Mouse (Mus musculus) MEL (cell line): ENCODE data around the gene Lpcat1.

Experiments
- CHD2 ChIP-seq: IDR thresholded peaks from 2 replicates; pipeline ENCODE4 v1.6.1; 2011; ENCODE audit warnings: low read length, improper control_type of control experiment
- JUND ChIP-seq: IDR thresholded peaks from 2 replicates; pipeline ENCODE4 v1.6.1; 2011; ENCODE audit warnings: low read depth, mild to moderate bottlenecking, improper control_type of control experiment, low read length
- MAFK ChIP-seq: IDR thresholded peaks from 2 replicates; pipeline ENCODE4 v1.6.1; 2011; ENCODE audit warnings: low read depth, mild to moderate bottlenecking, low read length, improper control_type of control experiment, borderline replicate concordance
- MYB ChIP-seq: IDR thresholded peaks from 2 replicates; pipeline ENCODE4 v1.6.1; 2011; ENCODE audit warnings: mild to moderate bottlenecking, low read depth, low read length, improper control_type of control experiment
- NELFE ChIP-seq: IDR thresholded peaks from 2 replicates; pipeline ENCODE4 v1.6.1; 2011; ENCODE audit warnings: low read depth, low read length, improper control_type of control experiment
- POLR2A ChIP-seq, 2 experiments: IDR thresholded peaks; 2 replicates each; pipeline ENCODE4 v1.6.1; 2011 to 2012; ENCODE audit warnings: low read length in 2 of 2, mild to moderate bottlenecking in 2 of 2, control low read depth in 1 of 2, improper control_type of control experiment in 1 of 2, low read depth in 1 of 2, moderate library complexity in 1 of 2; ENCODE audit not compliant: control insufficient read depth in 1 of 2, insufficient read depth in 1 of 2, poor library complexity in 1 of 2
- USF1 ChIP-seq: IDR thresholded peaks from 2 replicates; pipeline ENCODE4 v1.6.1; 2014; ENCODE audit warnings: low read depth, mild to moderate bottlenecking, inconsistent platforms, low read length, improper control_type of control experiment, moderate library complexity

DNA sequence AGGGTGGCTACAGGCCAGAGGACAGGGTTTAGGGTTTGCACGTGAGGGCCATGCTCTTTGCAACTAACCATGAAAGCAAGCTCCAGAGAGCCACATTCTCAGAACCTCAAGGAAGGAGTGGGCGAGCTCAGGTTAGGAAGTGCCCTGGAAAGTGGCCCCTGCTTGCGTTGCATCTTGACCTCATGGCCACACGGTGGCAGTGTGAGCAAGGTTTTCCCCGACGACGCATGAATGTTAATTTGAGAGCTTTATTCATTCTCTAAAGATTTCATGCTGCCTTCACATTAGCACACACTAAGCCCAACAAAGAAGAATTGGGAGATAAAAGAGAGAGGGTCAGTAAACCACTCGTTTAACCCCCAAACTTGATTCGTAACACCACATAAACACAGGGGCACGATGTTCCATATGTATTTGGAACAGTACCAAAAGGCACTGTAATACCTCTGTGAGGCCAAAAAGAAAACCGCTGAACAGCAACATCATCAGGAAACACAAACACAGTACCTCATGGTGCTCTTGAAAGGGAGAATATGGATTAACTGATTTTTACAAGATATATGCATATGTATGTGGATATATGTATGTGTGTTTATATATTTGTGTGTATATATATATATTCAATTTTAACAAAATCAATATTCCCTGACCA lies 41.0 kb upstream of the Lpcat1 start:
- TF ChIP-seq POLR2A (IDR thresholded peaks at IDR 0.05; ENCODE audit: control insufficient read depth in 1 of 2, insufficient read depth in 1 of 2, low read depth in 1 of 2, low read length in 2 of 2, poor library complexity in 1 of 2) (no peak), JUND (no peak), CHD2 (no peak), USF1 (no peak), MYB (no peak), NELFE (no peak), MAFK (no peak)
